Mouse (Mus musculus): ENCODE data around the gene Gm20388. TPM values are rescaled to one million over a fixed set of nuclear protein-coding genes. Genes with fewer than 3 reads are reported as not detected.

The Gm20388 gene
- polyA plus RNA-seq, 1 experiment from 2014 or later, result 1.4 TPM

GRCm38 (mm10) chr8:122067783-122068505, 2157.3 kb downstream of the Gm20388 start:
- no peak overlapping the region for H3K27ac ChIP-seq (ENCODE audit: low read length)
- H3K36me3 ChIP-seq (ENCODE audit: control insufficient read depth, insufficient read depth), result no peaks in the 10 kb centered on the region
- 64% methylated on average over 15 of the region's 15 CpGs for WGBS (ENCODE audit: insufficient replicate concordance)
- H3K9ac ChIP-seq (ENCODE audit: low read depth, low read length), result no peak overlapping the region
- no peak overlapping the region for H3K4me2 ChIP-seq (ENCODE audit: low read depth, low read length)
- H3K9me3 ChIP-seq (replicated peaks; ENCODE audit: control insufficient read depth, low read length), result no peaks in the 10 kb centered on the region
- no peak overlapping the region for H3K4me3 ChIP-seq (ENCODE audit: low read depth, low read length)
- no peaks in the 10 kb centered on the region for H3K27me3 ChIP-seq (ENCODE audit: control insufficient read depth, insufficient read depth, low read depth, low read length)
- no peaks in the 10 kb centered on the region for H3K4me1 ChIP-seq (ENCODE audit: control insufficient read depth, low read depth, low read length)
- ATAC-seq (ENCODE audit: low read depth), result no peak

GRCm38 (mm10) chr8:122068609-122069008, 2158.0 kb downstream of the Gm20388 start:
- ATAC-seq (ENCODE audit: low read depth), result no peak
- Histone ChIP-seq H3K9ac (ENCODE audit: low read depth, low read length) (no peak overlapping the region), H3K27ac (ENCODE audit: low read length) (no peak overlapping the region), H3K9me3 (replicated peaks; ENCODE audit: control insufficient read depth, low read length) (no peaks in the 10 kb centered on the region), H3K4me2 (ENCODE audit: low read depth, low read length) (no peak overlapping the region), H3K4me1 (ENCODE audit: control insufficient read depth, low read depth, low read length) (no peaks in the 10 kb centered on the region), H3K4me3 (ENCODE audit: low read depth, low read length) (no peak overlapping the region), H3K27me3 (ENCODE audit: control insufficient read depth, insufficient read depth, low read depth, low read length) (no peaks in the 10 kb centered on the region), H3K36me3 (ENCODE audit: control insufficient read depth, insufficient read depth) (no peaks in the 10 kb centered on the region)
- 69% methylated on average over 13 of the region's 13 CpGs for WGBS (ENCODE audit: insufficient replicate concordance)

- Histone ChIP-seq H3K27ac (ENCODE audit: low read length) (no peak overlapping the region), H3K4me3 (ENCODE audit: low read depth, low read length) (no peak overlapping the region), H3K9ac (ENCODE audit: low read depth, low read length) (no peak overlapping the region), H3K9me3 (replicated peaks; ENCODE audit: control insufficient read depth, low read length) (no peaks in the 10 kb centered on the region), H3K4me2 (ENCODE audit: low read depth, low read length) (no peak overlapping the region), H3K4me1 (ENCODE audit: control insufficient read depth, low read depth, low read length) (no peaks in the 10 kb centered on the region), H3K27me3 (ENCODE audit: control insufficient read depth, insufficient read depth, low read depth, low read length) (no peaks in the 10 kb centered on the region), H3K36me3 (ENCODE audit: control insufficient read depth, insufficient read depth) (no peaks in the 10 kb centered on the region)
- WGBS (ENCODE audit: insufficient replicate concordance), result 67% methylated on average over 11 of the region's 11 CpGs
- ATAC-seq (ENCODE audit: low read depth), result no peak
These were observed 2158.6 kb downstream of the Gm20388 start for GRCm38 (mm10) chr8:122069281-122069680.

- Histone ChIP-seq H3K36me3 (ENCODE audit: control insufficient read depth, insufficient read depth) (no peaks in the 10 kb centered on the region), H3K9ac (ENCODE audit: low read depth, low read length) (no peak overlapping the region), H3K4me2 (ENCODE audit: low read depth, low read length) (no peak overlapping the region), H3K4me1 (ENCODE audit: control insufficient read depth, low read depth, low read length) (no peaks in the 10 kb centered on the region), H3K27me3 (ENCODE audit: control insufficient read depth, insufficient read depth, low read depth, low read length) (no peaks in the 10 kb centered on the region), H3K27ac (ENCODE audit: low read length) (no peak overlapping the region), H3K4me3 (ENCODE audit: low read depth, low read length) (no peak overlapping the region), H3K9me3 (replicated peaks; ENCODE audit: control insufficient read depth, low read length) (no peaks in the 10 kb centered on the region)
- ATAC-seq (ENCODE audit: low read depth), result no peak
- WGBS (ENCODE audit: insufficient replicate concordance), result 41% methylated on average over 4 of the region's 4 CpGs
These were observed 2160.6 kb downstream of the Gm20388 start for GRCm38 (mm10) chr8:122071193-122071592.

GRCm38 (mm10) chr8:122073964-122074363, 2163.3 kb downstream of the Gm20388 start:
- ATAC-seq (ENCODE audit: low read depth), result no peak
- Histone ChIP-seq H3K9ac (ENCODE audit: low read depth, low read length) (no peak overlapping the region), H3K9me3 (replicated peaks; ENCODE audit: control insufficient read depth, low read length) (no peaks in the 10 kb centered on the region), H3K27me3 (ENCODE audit: control insufficient read depth, insufficient read depth, low read depth, low read length) (no peaks in the 10 kb centered on the region), H3K4me1 (ENCODE audit: control insufficient read depth, low read depth, low read length) (no peaks in the 10 kb centered on the region), H3K36me3 (ENCODE audit: control insufficient read depth, insufficient read depth) (no peaks in the 10 kb centered on the region), H3K27ac (ENCODE audit: low read length) (no peak overlapping the region), H3K4me2 (ENCODE audit: low read depth, low read length) (no peak overlapping the region), H3K4me3 (ENCODE audit: low read depth, low read length) (no peak overlapping the region)
- 77% methylated on average over 9 of the region's 9 CpGs for WGBS (ENCODE audit: insufficient replicate concordance)

GRCm38 (mm10) chr8:122074442-122074841, 2163.8 kb downstream of the Gm20388 start:
- WGBS (ENCODE audit: insufficient replicate concordance), result 50% methylated on average over 9 of the region's 9 CpGs
- no peaks in the 10 kb centered on the region for H3K27me3 ChIP-seq (ENCODE audit: control insufficient read depth, insufficient read depth, low read depth, low read length)
- H3K9me3 ChIP-seq (replicated peaks; ENCODE audit: control insufficient read depth, low read length), result no peaks in the 10 kb centered on the region
- no peaks in the 10 kb centered on the region for H3K4me1 ChIP-seq (ENCODE audit: control insufficient read depth, low read depth, low read length)
- no peaks in the 10 kb centered on the region for H3K36me3 ChIP-seq (ENCODE audit: control insufficient read depth, insufficient read depth)
- H3K9ac ChIP-seq (ENCODE audit: low read depth, low read length), result no peak overlapping the region
- H3K4me3 ChIP-seq (ENCODE audit: low read depth, low read length), result no peak overlapping the region
- no peak overlapping the region for H3K4me2 ChIP-seq (ENCODE audit: low read depth, low read length)
- H3K27ac ChIP-seq (ENCODE audit: low read length), result no peak overlapping the region
- ATAC-seq (ENCODE audit: low read depth), result no peak

- no peak for ATAC-seq (ENCODE audit: low read depth)
- no peak overlapping the region for H3K27ac ChIP-seq (ENCODE audit: low read length)
- H3K4me2 ChIP-seq (ENCODE audit: low read depth, low read length), result no peak overlapping the region
- H3K4me1 ChIP-seq (ENCODE audit: control insufficient read depth, low read depth, low read length), result no peaks in the 10 kb centered on the region
- no peak overlapping the region for H3K9ac ChIP-seq (ENCODE audit: low read depth, low read length)
- no peak overlapping the region for H3K4me3 ChIP-seq (ENCODE audit: low read depth, low read length)
- no peaks in the 10 kb centered on the region for H3K9me3 ChIP-seq (replicated peaks; ENCODE audit: control insufficient read depth, low read length)
- no peaks in the 10 kb centered on the region for H3K27me3 ChIP-seq (ENCODE audit: control insufficient read depth, insufficient read depth, low read depth, low read length)
- H3K36me3 ChIP-seq (ENCODE audit: control insufficient read depth, insufficient read depth), result no peaks in the 10 kb centered on the region
- 57% methylated on average over 4 of the region's 4 CpGs for WGBS (ENCODE audit: insufficient replicate concordance)
These were observed 2164.3 kb downstream of the Gm20388 start for GRCm38 (mm10) chr8:122074977-122075376.

GRCm38 (mm10) chr8:122076183-122076842, 2165.7 kb downstream of the Gm20388 start:
- no peak overlapping the region for H3K4me3 ChIP-seq (ENCODE audit: low read depth, low read length)
- H3K36me3 ChIP-seq (ENCODE audit: control insufficient read depth, insufficient read depth), result no peaks in the 10 kb centered on the region
- no peaks in the 10 kb centered on the region for H3K4me1 ChIP-seq (ENCODE audit: control insufficient read depth, low read depth, low read length)
- WGBS (ENCODE audit: insufficient replicate concordance), result 37% methylated on average over 23 of the region's 23 CpGs
- H3K9me3 ChIP-seq (replicated peaks; ENCODE audit: control insufficient read depth, low read length), result no peaks in the 10 kb centered on the region
- no peak overlapping the region for H3K4me2 ChIP-seq (ENCODE audit: low read depth, low read length)
- ATAC-seq (ENCODE audit: low read depth), result no peak
- no peak overlapping the region for H3K9ac ChIP-seq (ENCODE audit: low read depth, low read length)
- no peaks in the 10 kb centered on the region for H3K27me3 ChIP-seq (ENCODE audit: control insufficient read depth, insufficient read depth, low read depth, low read length)
- no peak overlapping the region for H3K27ac ChIP-seq (ENCODE audit: low read length)

GRCm38 (mm10) chr8:122078321-122078720, 2167.7 kb downstream of the Gm20388 start:
- WGBS (ENCODE audit: insufficient replicate concordance), result 44% methylated on average over 12 of the region's 12 CpGs
- Histone ChIP-seq H3K27ac (ENCODE audit: low read length) (no peak overlapping the region), H3K4me3 (ENCODE audit: low read depth, low read length) (no peak overlapping the region), H3K4me1 (ENCODE audit: control insufficient read depth, low read depth, low read length) (no peaks in the 10 kb centered on the region), H3K9me3 (replicated peaks; ENCODE audit: control insufficient read depth, low read length) (no peaks in the 10 kb centered on the region), H3K27me3 (ENCODE audit: control insufficient read depth, insufficient read depth, low read depth, low read length) (no peaks in the 10 kb centered on the region), H3K9ac (ENCODE audit: low read depth, low read length) (no peak overlapping the region), H3K4me2 (ENCODE audit: low read depth, low read length) (no peak overlapping the region), H3K36me3 (ENCODE audit: control insufficient read depth, insufficient read depth) (no peaks in the 10 kb centered on the region)
- no peak for ATAC-seq (ENCODE audit: low read depth)

Data from liver, embryonic 16.5 days (tissue).